Mouse (Mus musculus) thymus, adult 2 months (tissue): Measurements from ENCODE around the gene Pusl1.

Experiments
- CTCF ChIP-seq: fragments of 200-500 bp; IDR thresholded peaks from 2 replicates; pipeline ENCODE4 v1.5.1; 2012; ENCODE audit warnings: mild to moderate bottlenecking, control low read depth, low read length, moderate library complexity, borderline replicate concordance; ENCODE audit not compliant: control insufficient read depth, poor library complexity, insufficient read depth; ENCODE audit errors: extremely low read depth
- POLR2A ChIP-seq: fragments of 200-500 bp; IDR thresholded peaks from 2 replicates; pipeline ENCODE4 v1.6.1; 2012; ENCODE audit warnings: mild to moderate bottlenecking, low read length, control low read depth, moderate library complexity; ENCODE audit not compliant: control insufficient read depth, poor library complexity, insufficient read depth; ENCODE audit errors: extremely low read depth

- TF ChIP-seq POLR2A = no peak
- no peak for TF ChIP-seq CTCF
Measured at GRCm38 (mm10) chr4:155861787-155862186, 29.8 kb downstream of the Pusl1 start.
